Mouse (Mus musculus): ENCODE results near the gene Ak2. TPM values are rescaled to one million over a fixed set of nuclear protein-coding genes. Genes with fewer than 3 reads are reported as not detected.

Ak2 gene
- polyA plus RNA-seq, 1 experiment from 2014 or later: 173 TPM

GRCm38 (mm10) chr4:128978634-128979033 lies 13.1 kb upstream of the Ak2 start:
- no peak for ATAC-seq (replicated peaks; ENCODE audit: low FRiP score, low read depth)
- 39% methylated on average over 1 of the region's 1 CpGs for WGBS
- H3K27ac ChIP-seq: no peak overlapping the region
- H3K4me3 ChIP-seq (replicated peaks; ENCODE audit: low read depth, low read length): no peak overlapping the region
- no peak overlapping the region for H3K4me2 ChIP-seq (ENCODE audit: low read length)
- no peak for DNase-seq (ENCODE audit: low spot score)
- TF ChIP-seq CTCF (IDR thresholded peaks at IDR 0.05; ENCODE audit: low read depth): no peak
- no peaks in the 10 kb centered on the region for H3K36me3 ChIP-seq (ENCODE audit: insufficient read depth, low read length)
- no peaks in the 10 kb centered on the region for H3K4me1 ChIP-seq (replicated peaks; ENCODE audit: insufficient read depth, low read length)
- H3K27me3 ChIP-seq (ENCODE audit: insufficient read depth, low read length): no peaks in the 10 kb centered on the region
- H3K9me3 ChIP-seq (replicated peaks; ENCODE audit: low read length): no peaks in the 10 kb centered on the region
- no peak overlapping the region for H3K9ac ChIP-seq (ENCODE audit: low read depth, low read length)

DNA sequence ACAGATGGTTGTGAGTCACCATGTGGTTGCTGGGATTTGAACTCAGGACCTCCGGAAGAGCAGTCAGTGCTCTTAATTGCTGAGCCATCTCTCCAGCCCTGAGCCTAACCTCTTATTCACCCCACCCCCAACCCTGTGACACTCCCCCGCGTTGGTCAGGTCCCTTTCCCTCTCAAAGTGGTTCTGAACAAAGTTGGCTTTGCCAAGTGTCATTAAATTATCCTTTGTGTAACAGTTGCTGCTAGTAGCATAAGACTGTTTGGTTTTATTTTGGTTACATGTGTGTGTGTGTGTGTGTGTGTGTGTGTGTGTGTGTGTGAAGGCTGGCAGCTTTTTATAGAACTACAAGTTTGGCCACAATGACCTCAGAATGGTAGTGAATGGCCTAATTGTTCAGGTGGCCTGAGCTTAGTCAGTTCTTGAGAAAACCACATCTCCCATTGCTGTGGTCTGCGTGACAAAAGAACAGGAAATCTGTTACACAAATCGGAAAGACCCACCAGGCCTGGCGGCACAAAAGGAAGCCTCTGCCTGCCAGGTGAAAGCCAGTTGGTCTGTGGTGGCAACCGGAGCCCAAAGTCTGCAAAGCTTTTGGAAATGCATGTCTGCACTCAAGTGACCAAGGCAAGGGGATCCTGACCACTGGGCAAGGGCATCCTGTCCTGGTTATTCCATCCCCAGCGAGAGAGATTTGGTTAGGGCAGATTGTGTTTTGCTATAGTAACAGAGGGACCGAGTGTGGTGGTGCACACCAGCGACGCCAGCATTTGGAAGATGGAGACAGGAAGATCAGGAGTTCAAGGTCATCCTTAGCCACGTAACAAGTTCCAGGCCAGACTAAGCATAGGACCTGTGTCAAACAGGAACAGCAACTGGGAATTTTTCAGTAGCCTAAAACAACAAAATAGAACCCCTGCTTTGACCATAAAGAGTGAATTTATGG lies 10.6 kb upstream of the Ak2 start:
- H3K9ac ChIP-seq (ENCODE audit: low read depth, low read length): no peak overlapping the region
- H3K4me1 ChIP-seq (replicated peaks; ENCODE audit: insufficient read depth, low read length): no peaks in the 10 kb centered on the region
- no peak overlapping the region for H3K27ac ChIP-seq
- DNase-seq (ENCODE audit: low spot score) (no peak), ATAC-seq (replicated peaks; ENCODE audit: low FRiP score, low read depth) (no peak)
- H3K27me3 ChIP-seq (ENCODE audit: insufficient read depth, low read length): no peaks in the 10 kb centered on the region
- no peaks in the 10 kb centered on the region for H3K36me3 ChIP-seq (ENCODE audit: insufficient read depth, low read length)
- no peak overlapping the region for H3K4me3 ChIP-seq (replicated peaks; ENCODE audit: low read depth, low read length)
- no peak overlapping the region for H3K4me2 ChIP-seq (ENCODE audit: low read length)
- TF ChIP-seq CTCF (IDR thresholded peaks at IDR 0.05; ENCODE audit: low read depth): no peak
- no peaks in the 10 kb centered on the region for H3K9me3 ChIP-seq (replicated peaks; ENCODE audit: low read length)
- WGBS: 69% methylated on average over 12 of the region's 12 CpGs

- Histone ChIP-seq H3K4me1 (replicated peaks; ENCODE audit: insufficient read depth, low read length) (no peaks in the 10 kb centered on the region), H3K9me3 (replicated peaks; ENCODE audit: low read length) (no peaks in the 10 kb centered on the region), H3K36me3 (ENCODE audit: insufficient read depth, low read length) (no peaks in the 10 kb centered on the region), H3K4me2 (ENCODE audit: low read length) (no peak overlapping the region), H3K4me3 (replicated peaks; ENCODE audit: low read depth, low read length) (no peak overlapping the region), H3K27me3 (ENCODE audit: insufficient read depth, low read length) (no peaks in the 10 kb centered on the region), H3K9ac (ENCODE audit: low read depth, low read length) (no peak overlapping the region), H3K27ac (no peak overlapping the region)
- 57% methylated on average over 11 of the region's 11 CpGs for WGBS
- ATAC-seq (replicated peaks; ENCODE audit: low FRiP score, low read depth) (no peak), DNase-seq (ENCODE audit: low spot score) (no peak)
- no peak for TF ChIP-seq CTCF (IDR thresholded peaks at IDR 0.05; ENCODE audit: low read depth)
Measured at GRCm38 (mm10) chr4:128981833-128982180, 10.0 kb upstream of the Ak2 start.

GRCm38 (mm10) chr4:128983151-128983550 lies 8.6 kb upstream of the Ak2 start:
- Histone ChIP-seq H3K27me3 (ENCODE audit: insufficient read depth, low read length) (no peaks in the 10 kb centered on the region), H3K9me3 (replicated peaks; ENCODE audit: low read length) (no peaks in the 10 kb centered on the region), H3K9ac (ENCODE audit: low read depth, low read length) (no peak overlapping the region), H3K4me2 (ENCODE audit: low read length) (no peak overlapping the region), H3K4me1 (replicated peaks; ENCODE audit: insufficient read depth, low read length) (no peaks in the 10 kb centered on the region), H3K4me3 (replicated peaks; ENCODE audit: low read depth, low read length) (no peak overlapping the region), H3K36me3 (ENCODE audit: insufficient read depth, low read length) (no peaks in the 10 kb centered on the region), H3K27ac (no peak overlapping the region)
- WGBS: 80% methylated on average over 2 of the region's 2 CpGs
- no peak for ATAC-seq (replicated peaks; ENCODE audit: low FRiP score, low read depth)
- no peak for TF ChIP-seq CTCF (IDR thresholded peaks at IDR 0.05; ENCODE audit: low read depth)
- DNase-seq (ENCODE audit: low spot score): no peak

DNA sequence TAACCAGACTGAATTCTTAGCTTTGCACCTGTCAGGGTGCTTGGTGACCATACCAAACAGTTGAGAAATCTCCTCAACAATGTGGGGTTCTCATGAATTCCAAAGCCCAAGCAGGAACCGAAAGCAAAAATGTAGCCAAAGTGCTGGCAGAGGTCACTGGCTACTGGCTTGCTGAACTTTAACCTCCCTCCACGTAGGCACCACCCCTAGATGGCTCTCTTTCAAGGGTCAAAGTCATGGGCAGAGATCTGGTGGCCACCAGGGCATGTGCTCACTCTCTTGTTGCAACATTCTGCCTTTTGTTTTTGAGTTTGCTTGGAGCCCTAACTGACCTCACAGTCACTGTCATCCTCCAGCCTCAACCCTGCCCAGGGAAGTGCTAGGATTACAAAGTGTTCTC lies 8.1 kb upstream of the Ak2 start:
- H3K4me1 ChIP-seq (replicated peaks; ENCODE audit: insufficient read depth, low read length): no peaks in the 10 kb centered on the region
- ATAC-seq (replicated peaks; ENCODE audit: low FRiP score, low read depth) (no peak), DNase-seq (ENCODE audit: low spot score) (no peak)
- no peak; the same call in 1 of the 2 replicates for TF ChIP-seq CTCF (IDR thresholded peaks at IDR 0.05; ENCODE audit: low read depth)
- no peak overlapping the region for H3K4me3 ChIP-seq (replicated peaks; ENCODE audit: low read depth, low read length)
- 38% methylated on average over 2 of the region's 2 CpGs for WGBS
- no peak overlapping the region for H3K9ac ChIP-seq (ENCODE audit: low read depth, low read length)
- no peaks in the 10 kb centered on the region for H3K27me3 ChIP-seq (ENCODE audit: insufficient read depth, low read length)
- no peaks in the 10 kb centered on the region for H3K9me3 ChIP-seq (replicated peaks; ENCODE audit: low read length)
- no peak overlapping the region for H3K4me2 ChIP-seq (ENCODE audit: low read length)
- H3K36me3 ChIP-seq (ENCODE audit: insufficient read depth, low read length): no peaks in the 10 kb centered on the region
- no peak overlapping the region for H3K27ac ChIP-seq

DNA sequence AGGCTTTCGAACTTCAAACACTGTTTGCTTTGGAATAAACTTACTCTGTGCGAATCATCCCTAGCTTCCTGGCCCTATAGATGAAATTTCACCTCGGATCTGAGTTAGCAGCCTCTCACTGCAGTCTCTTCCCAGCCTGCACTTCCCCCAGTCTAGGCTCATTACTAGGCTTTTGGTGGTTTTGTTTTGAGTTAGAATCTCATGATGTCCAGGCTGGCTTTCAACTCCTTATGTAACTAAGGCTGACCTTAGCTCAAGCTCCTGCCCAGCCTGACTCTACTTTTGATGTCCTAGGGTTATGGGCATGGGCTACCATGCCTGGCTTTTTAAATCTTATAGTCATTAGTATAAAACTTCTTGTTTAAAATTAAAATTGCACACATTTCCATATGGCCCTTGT lies 7.2 kb upstream of the Ak2 start:
- DNase-seq (ENCODE audit: low spot score) (no peak), ATAC-seq (replicated peaks; ENCODE audit: low FRiP score, low read depth) (no peak)
- Histone ChIP-seq H3K4me2 (ENCODE audit: low read length) (no peak overlapping the region), H3K4me3 (replicated peaks; ENCODE audit: low read depth, low read length) (no peak overlapping the region), H3K4me1 (replicated peaks; ENCODE audit: insufficient read depth, low read length) (no peaks in the 10 kb centered on the region), H3K9me3 (replicated peaks; ENCODE audit: low read length) (no peaks in the 10 kb centered on the region), H3K36me3 (ENCODE audit: insufficient read depth, low read length) (no peaks in the 10 kb centered on the region), H3K27me3 (ENCODE audit: insufficient read depth, low read length) (no peaks in the 10 kb centered on the region), H3K9ac (ENCODE audit: low read depth, low read length) (no peak overlapping the region), H3K27ac (no peak overlapping the region)
- TF ChIP-seq CTCF (IDR thresholded peaks at IDR 0.05; ENCODE audit: low read depth): no peak
- whole genome bisulfite sequencing: 27% methylated on average over 3 of the region's 3 CpGs

Measured in kidney, postnatal 0 days (tissue).